Mouse (Mus musculus) urinary bladder, postnatal 4 days (tissue): ENCODE data around the gene Cacna2d4.
A peak's percentile ranks its signal among the peaks of the same experiment; 100 is the strongest.

Source experiments
- DNase-seq, 2 experiments: peaks; one replicate each; pipeline ENCODE4 v3.0.0; 2021 to 2022; ENCODE audit warnings: low spot score in 2 of 2

Cacna2d4 gene

DNA sequence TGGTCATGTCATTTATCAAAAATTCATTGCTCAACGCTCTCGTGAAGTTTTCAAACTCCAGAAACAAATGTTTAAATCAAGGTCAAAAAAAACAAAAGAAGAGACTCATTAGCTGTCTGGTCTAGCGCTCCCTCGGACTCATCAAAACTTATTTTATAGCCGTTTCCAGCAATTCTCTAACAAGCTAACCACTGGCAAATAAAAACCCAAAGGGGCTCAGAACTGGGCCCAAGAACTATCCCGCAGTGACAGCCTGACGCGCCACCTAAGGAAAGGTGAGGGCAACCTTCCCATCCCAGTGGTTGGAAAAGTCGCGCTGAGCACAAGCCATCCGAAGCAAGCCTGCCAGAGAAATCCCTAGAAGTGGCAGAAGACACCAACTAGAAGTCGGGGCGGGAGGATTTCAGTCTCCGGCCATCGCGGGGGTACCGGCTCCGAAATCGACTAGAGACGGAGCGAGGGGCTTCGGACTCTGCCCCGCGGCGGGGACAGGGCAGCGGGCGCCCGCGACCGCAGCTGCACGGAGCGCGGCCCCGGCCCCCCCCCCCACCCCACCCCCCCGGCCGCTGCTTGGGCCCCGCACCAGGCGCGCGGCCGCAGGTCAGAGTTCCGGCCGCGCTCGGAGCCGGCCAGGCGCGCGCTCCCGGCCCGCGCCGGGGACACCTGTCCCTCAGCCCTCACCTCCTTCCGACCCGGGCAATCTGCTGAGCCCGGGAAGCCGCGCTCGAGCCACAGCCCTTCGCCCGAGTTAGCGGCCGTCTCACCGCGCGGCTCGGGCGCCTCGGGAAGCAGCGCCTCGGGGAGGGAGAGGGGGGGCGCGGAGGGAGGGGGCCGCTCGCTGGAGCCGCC is 151.7 kb downstream of the Cacna2d4 start:
- DNase-seq: no peak

GRCm38 (mm10) chr6:119388650-119389012 is 152.3 kb downstream of the Cacna2d4 start:
- peak; percentile 92 to 95 for DNase-seq

DNA sequence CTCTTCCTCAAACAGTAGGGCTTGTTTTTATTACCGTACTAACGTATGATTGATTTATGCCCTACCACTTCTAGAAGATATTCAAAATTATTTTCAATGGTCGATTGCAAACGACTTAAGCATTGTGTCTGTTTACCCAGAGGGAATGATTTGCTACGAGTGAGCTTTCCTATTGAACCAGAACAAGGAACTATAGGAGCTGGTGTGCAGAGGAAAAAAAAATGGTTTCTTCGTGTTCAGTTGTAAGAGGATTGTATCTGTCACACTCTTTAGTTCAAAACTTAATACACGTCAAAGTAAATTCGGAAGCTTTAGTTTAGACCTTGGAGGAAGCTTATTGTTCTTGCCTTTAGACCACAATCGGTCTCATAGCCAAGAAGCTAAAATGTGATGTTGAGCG is 152.8 kb downstream of the Cacna2d4 start:
- DNase-seq: no peak

DNA sequence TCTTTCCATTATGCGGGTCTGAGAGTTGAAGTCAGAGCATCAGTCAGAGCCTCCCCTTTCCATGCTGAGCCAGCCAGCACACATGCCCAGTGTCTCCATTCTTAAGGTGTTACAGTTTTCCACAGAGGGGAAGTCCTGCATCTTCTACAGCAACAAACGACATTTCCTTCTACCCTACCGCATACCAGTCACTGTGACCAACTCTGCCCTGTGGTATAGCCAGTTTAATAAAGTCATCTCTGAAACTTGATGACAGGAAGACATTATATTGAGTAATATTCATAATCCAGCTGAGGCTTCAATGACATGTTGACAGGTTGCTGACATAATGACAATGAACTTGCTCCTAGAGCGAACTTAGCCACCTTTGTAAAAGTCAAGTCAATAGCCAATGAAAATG is 154.4 kb downstream of the Cacna2d4 start:
- no peak for DNase-seq

- DNase-seq: no peak
These were observed 156.5 kb downstream of the Cacna2d4 start for GRCm38 (mm10) chr6:119392836-119393235.

GRCm38 (mm10) chr6:119395421-119396308 is 159.3 kb downstream of the Cacna2d4 start:
- DNase-seq: no peak

- DNase-seq: peak; percentile 63 to 69
These were observed 159.9 kb downstream of the Cacna2d4 start for GRCm38 (mm10) chr6:119396309-119396634.

DNA sequence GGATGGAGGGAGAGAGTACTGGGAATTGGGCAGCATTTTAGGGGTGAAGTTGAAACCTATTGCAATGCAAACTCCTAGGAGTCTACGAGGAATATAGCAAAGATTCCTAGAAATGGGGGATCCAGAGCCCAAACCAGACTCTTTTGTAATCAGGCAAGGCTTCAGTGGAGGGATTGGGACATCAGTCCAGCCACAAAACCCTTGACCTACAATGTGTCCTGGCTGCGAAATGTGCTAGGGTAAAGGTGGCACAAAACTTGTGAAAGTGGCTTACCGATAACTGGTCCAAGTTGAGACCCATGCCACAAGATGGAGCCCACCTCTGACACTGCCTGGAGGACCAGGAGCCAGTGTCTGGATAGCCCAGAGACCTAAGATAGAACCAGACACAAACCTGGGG is 163.0 kb downstream of the Cacna2d4 start:
- DNase-seq: no peak

DNA sequence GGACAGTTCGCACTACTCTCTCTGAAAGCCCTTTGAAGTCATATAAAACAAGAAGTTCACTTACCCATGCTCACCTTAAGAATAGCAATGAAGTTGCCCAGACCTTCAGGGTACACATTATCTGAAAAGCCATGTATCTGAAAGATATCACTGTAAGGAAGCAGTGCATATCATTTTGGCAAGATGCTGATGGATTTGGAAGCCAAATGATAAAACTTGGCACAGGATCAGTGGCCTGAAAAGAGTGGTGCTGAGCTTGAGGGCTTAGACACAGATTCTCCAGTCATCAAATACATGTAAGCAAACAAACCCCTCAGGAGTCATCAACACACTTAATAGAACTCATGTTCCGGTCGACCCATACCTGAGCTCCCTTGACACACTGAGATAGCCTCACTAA is 164.3 kb downstream of the Cacna2d4 start:
- no peak for DNase-seq

DNA sequence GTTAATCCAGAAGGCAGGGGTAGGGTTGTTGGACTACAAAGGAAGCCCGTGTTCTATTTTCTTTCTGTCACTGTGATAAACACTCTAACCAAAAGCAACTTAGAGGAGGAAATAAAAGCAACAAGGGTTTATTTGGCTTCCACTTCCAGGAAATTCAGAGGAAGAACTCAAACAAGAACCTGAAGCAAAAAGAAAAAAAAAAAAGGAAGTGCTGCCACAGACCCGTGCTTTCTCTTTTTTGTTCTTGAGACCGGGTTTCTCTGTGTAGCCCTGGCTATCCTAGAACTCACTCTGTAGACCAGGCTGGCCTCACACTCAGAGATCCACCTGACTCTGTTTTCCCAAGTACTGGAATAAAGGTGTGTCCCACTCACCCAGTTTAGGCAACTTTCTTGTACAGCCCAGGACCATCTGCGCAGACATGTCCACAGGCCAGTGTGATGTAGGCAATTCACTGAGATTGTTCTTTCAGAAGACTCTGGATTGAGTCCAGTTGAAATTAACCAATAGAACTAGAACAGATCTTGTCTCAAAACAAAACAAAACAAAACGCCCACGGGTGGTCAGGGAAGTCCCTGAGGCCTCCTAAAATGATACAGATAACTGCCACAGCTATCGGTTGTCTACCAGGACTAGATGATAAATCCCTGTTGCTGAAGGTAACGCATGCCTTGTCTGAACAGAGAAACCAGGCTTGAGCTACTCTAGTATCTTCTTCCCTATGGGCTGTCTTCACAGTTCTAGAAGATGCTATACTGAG is 165.4 kb downstream of the Cacna2d4 start:
- no peak for DNase-seq
